Mouse (Mus musculus): Measurements from ENCODE around the gene Rpn1.

DNA sequence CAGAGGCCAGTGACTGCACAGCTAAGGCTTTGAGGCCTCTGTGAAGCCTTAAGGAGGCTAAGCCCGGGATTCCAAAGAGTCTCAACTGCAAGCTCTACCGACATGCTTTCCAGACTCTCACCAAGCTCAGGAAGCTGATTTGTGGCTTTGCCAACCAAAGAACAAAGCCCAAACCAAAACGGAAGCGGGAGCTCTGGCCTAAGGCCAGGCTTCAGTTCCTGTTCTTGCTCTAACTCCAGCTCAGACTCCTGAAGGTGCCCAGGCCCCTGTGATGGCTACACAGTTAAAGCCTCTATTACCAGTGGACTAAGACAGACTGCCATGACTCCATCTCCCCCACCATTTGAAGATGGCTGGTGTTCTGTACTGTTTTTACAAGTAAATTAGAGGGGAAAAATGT is 19.2 kb upstream of the Rpn1 start:
- TF ChIP-seq CTCF (conservative IDR thresholded peaks at IDR 0.05; ENCODE audit: low read length) (no peak), NANOG (IDR thresholded peaks at IDR 0.05; ENCODE audit: borderline replicate concordance, low read length) (no peak)

Measured in E14TG2a.4 (cell line).